Mouse (Mus musculus) frontal cortex, postnatal 25 days (tissue): ENCODE results near the gene Bmpr1b.

Experiments used
- DNase-seq, 2 experiments: peaks; one replicate each; pipeline ENCODE4 v3.0.0; 2022; ENCODE audit warnings: low spot score in 2 of 2

Gene Bmpr1b

GRCm38 (mm10) chr3:141818615-141819312, 350.5 kb downstream of the Bmpr1b start:
- no peak for DNase-seq

GRCm38 (mm10) chr3:141814776-141815175, 354.4 kb downstream of the Bmpr1b start:
- DNase-seq, result no peak

GRCm38 (mm10) chr3:141811348-141811747, 357.9 kb downstream of the Bmpr1b start:
- DNase-seq, result no peak

- DNase-seq, result no peak
Measured at GRCm38 (mm10) chr3:141810944-141811343, 358.3 kb downstream of the Bmpr1b start.

GRCm38 (mm10) chr3:141809581-141809980, 359.6 kb downstream of the Bmpr1b start:
- DNase-seq, result no peak

GRCm38 (mm10) chr3:141804133-141804532, 365.1 kb downstream of the Bmpr1b start:
- DNase-seq, result no peak

- no peak for DNase-seq
Measured at GRCm38 (mm10) chr3:141797789-141798188, 371.4 kb downstream of the Bmpr1b start.

- no peak for DNase-seq
Measured at GRCm38 (mm10) chr3:141797372-141797771, 371.9 kb downstream of the Bmpr1b start.

- no peak for DNase-seq
Measured at GRCm38 (mm10) chr3:141794371-141794770, 374.9 kb downstream of the Bmpr1b start.

GRCm38 (mm10) chr3:141793755-141794154, 375.5 kb downstream of the Bmpr1b start:
- no peak for DNase-seq

- DNase-seq, result no peak
Measured at GRCm38 (mm10) chr3:141792106-141792505, 377.1 kb downstream of the Bmpr1b start.

GRCm38 (mm10) chr3:141791026-141791780, 378.0 kb downstream of the Bmpr1b start:
- DNase-seq, result no peak
